Mouse (Mus musculus): ENCODE data around the gene Ece2. TPM values are rescaled to one million over a fixed set of nuclear protein-coding genes. Genes with fewer than 3 reads are reported as not detected.

Ece2 gene
- 4.9 and 5.6 TPM in 2 replicates for polyA plus RNA-seq (2014; fragmentation: Nextera tagmentation; extraction: Ambion mirVana)

DNA sequence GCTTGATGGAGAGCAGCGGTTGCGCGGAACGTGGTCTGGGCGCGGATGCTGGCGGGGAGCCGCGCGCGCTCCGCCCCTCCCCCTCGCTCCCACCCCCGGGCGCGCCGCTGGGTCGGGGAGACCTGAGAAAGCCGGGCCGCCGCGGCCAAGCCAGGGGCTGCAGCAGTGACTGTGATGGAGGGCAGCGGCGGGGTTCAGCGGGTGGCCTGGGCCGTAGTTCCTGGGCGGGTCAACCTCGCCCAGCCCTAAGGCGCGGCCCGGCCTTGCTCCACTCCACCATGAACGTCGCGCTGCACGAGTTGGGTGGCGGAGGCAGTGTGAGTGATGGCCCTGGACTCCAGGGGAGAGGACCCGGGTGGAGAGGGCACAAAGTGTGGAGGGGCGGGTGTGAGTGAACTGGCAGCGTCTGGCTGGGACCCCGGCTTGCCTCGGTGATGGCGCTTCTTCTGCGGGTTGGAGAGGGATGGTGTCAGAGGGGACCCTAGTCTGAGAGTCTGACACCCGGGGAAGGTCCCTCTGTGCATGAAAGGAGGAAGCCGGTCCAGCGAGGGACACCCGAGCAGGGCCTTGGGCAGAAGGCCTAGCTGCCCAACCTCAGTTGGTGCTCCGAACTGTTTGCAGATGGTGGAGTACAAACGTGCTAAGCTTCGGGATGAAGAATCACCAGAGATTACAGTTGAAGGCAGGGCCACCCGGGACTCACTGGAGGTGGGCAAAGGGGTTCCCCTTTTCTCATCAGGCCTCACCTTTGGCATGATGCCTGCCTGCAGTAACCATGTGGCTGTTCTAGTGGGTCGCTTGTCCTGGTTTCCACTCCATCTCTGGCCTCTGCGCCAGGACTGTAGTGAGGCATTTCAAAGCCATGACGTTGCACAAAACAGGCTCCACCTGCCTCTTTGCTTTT, at the start of gene Ece2:
Gene Ece2 (plus strand): TSS at position 98 of the 904 bp plus-strand sequence.
- 7% methylated on average over 50 of the region's 54 CpGs for WGBS

GRCm38 (mm10) chr16:20589366-20589938, 40.2 kb upstream of the Ece2 start, which contains the start of gene Vwa5b2:
Gene Vwa5b2, plus strand, starts transcription at chr16:20589471.
- Histone ChIP-seq H3K4me1 (replicated peaks; ENCODE audit: control insufficient read depth, insufficient read depth, low read length) (peaks cover 16% of the 10 kb centered on the region; the same call in 1 of the 2 replicates), H3K4me3 (ENCODE audit: low read depth, low read length) (peak within 1 kb of the TSS; percentile 46), H3K9ac (ENCODE audit: low read length) (peak within 1 kb of the TSS; percentile 48), H3K4me2 (ENCODE audit: low read depth, low read length, severe bottlenecking) (peak within 1 kb of the TSS; percentile 77), H3K27me3 (ENCODE audit: control insufficient read depth, insufficient read depth, low read length) (peaks cover 42% of the 10 kb centered on the region), H3K9me3 (ENCODE audit: control insufficient read depth, low read length) (no peaks in the 10 kb centered on the region), H3K36me3 (ENCODE audit: control insufficient read depth, insufficient read depth, low read length) (no peaks in the 10 kb centered on the region), H3K27ac (ENCODE audit: low read depth, low read length) (no peak within 1 kb of the TSS)
- ATAC-seq (replicated peaks; ENCODE audit: low FRiP score) (peak; percentile 63), DNase-seq (ENCODE audit: low spot score) (no peak)
- under 1% methylated on average over 23 of the region's 24 CpGs for WGBS

More for the DNA sequence above, at the start of gene Ece2:
- H3K36me3 ChIP-seq (ENCODE audit: control insufficient read depth, insufficient read depth, low read length) = no peaks in the 10 kb centered on the region
- H3K9ac ChIP-seq (ENCODE audit: low read length) = peak within 1 kb of the TSS; percentile 82
- H3K4me3 ChIP-seq (ENCODE audit: low read depth, low read length) = peak within 1 kb of the TSS; percentile 58
- H3K9me3 ChIP-seq (ENCODE audit: control insufficient read depth, low read length) = no peaks in the 10 kb centered on the region
- H3K4me2 ChIP-seq (ENCODE audit: low read depth, low read length, severe bottlenecking) = peak within 1 kb of the TSS; percentile 96
- ATAC-seq (replicated peaks; ENCODE audit: low FRiP score) = peak; percentile 51
- DNase-seq (ENCODE audit: low spot score) = peak; percentile 73
- peaks cover 4% of the 10 kb centered on the region; the same call in 1 of the 2 replicates for H3K4me1 ChIP-seq (replicated peaks; ENCODE audit: control insufficient read depth, insufficient read depth, low read length)
- H3K27ac ChIP-seq (ENCODE audit: low read depth, low read length) = no peak within 1 kb of the TSS
- no peaks in the 10 kb centered on the region; the same call in 1 of the 2 replicates for H3K27me3 ChIP-seq (ENCODE audit: control insufficient read depth, insufficient read depth, low read length)

DNA sequence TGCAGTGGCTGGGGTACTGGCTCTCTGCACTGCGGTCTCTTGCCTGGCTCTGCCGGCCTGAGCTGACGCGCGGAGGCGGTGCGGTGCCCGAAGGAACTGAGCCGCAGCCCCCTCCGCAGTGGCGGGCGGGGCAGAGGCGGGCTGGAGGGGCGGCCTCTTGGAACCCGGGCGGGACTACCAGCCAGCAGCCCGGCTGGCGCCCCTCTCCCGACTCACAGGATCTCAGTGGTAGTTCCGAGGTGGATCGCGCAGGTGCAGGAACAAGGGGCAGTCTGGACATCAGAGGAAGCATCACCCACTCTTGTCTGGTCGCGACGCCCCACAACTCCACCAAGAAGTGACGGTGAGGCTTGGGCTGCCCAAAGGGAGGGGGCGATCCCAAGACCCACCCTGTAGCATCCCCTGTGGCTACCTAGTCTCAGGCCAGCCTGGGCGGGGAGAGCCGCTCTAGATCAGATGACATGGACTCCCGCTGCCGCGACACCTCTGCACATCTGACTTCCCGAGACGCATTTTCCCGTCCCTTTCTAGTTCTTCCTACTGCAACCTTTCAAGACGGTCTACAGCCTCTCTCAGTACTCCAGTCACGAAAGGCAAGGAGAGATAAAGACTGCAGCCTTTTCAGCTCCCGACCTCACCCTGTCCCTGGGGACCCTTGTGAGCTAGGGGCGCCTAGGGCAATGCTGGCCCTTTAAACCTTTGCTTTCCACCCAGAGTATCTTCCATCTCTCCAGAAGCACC, 39.5 kb upstream of the Ece2 start:
- H3K36me3 ChIP-seq (ENCODE audit: control insufficient read depth, insufficient read depth, low read length) = no peaks in the 10 kb centered on the region
- no peaks in the 10 kb centered on the region for H3K9me3 ChIP-seq (ENCODE audit: control insufficient read depth, low read length)
- ATAC-seq (replicated peaks; ENCODE audit: low FRiP score) (peak; percentile 77), DNase-seq (ENCODE audit: low spot score) (peak; percentile 79)
- peak overlapping the region; percentile 77 for H3K4me2 ChIP-seq (ENCODE audit: low read depth, low read length, severe bottlenecking)
- H3K4me3 ChIP-seq (ENCODE audit: low read depth, low read length) = peak overlapping the region; percentile 46
- H3K27me3 ChIP-seq (ENCODE audit: control insufficient read depth, insufficient read depth, low read length) = peaks cover 42% of the 10 kb centered on the region
- peaks cover 16% of the 10 kb centered on the region; the same call in 1 of the 2 replicates for H3K4me1 ChIP-seq (replicated peaks; ENCODE audit: control insufficient read depth, insufficient read depth, low read length)
- H3K9ac ChIP-seq (ENCODE audit: low read length) = peak overlapping the region; percentile 48
- H3K27ac ChIP-seq (ENCODE audit: low read depth, low read length) = no peak overlapping the region
- under 1% methylated on average over 39 of the region's 39 CpGs for WGBS

GRCm38 (mm10) chr16:20590680-20591038, 39.0 kb upstream of the Ece2 start:
- 4% methylated on average over 17 of the region's 17 CpGs for WGBS

DNA sequence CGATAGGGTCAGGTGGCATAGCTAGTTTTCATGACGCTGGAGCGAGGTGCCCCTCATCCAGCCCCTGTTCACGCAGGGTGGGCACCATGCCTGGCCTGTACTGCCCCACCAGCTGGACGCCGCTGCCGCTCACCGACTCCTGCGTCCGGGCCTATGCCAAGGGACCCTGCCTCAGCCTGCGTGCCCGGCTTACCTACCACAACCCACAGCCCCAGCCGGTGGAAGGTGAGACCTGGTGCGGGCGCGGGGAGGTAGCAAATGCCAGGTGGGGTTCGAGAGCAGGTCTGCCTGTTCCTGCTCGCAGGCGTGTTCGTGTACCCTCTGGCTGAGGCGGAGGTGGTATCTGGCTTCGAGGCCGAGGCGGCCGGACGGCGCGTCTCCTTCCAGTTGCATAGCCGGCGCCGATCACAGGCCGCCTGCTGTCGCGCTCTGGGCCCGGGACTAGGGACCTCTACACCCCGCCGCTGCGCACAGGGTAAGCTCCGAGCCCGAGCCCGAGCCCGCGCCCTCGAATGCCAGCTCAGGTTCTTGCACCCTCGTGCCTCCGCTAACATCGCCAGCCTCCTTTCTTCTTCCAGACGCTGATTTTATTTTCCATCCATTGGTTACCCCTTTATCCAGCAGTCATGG, 38.4 kb upstream of the Ece2 start:
- H3K4me1 ChIP-seq (replicated peaks; ENCODE audit: control insufficient read depth, insufficient read depth, low read length) = peaks cover 16% of the 10 kb centered on the region; the same call in 1 of the 2 replicates
- H3K4me3 ChIP-seq (ENCODE audit: low read depth, low read length) = 0 out of 2 replicates have a peak overlapping the region, but pooled peaks have one; percentile 1
- H3K36me3 ChIP-seq (ENCODE audit: control insufficient read depth, insufficient read depth, low read length) = no peaks in the 10 kb centered on the region
- peak overlapping the region; percentile 11; the same call in 1 of the 2 replicates for H3K4me2 ChIP-seq (ENCODE audit: low read depth, low read length, severe bottlenecking)
- H3K9me3 ChIP-seq (ENCODE audit: control insufficient read depth, low read length) = no peaks in the 10 kb centered on the region
- peaks cover 42% of the 10 kb centered on the region for H3K27me3 ChIP-seq (ENCODE audit: control insufficient read depth, insufficient read depth, low read length)
- no peak overlapping the region for H3K27ac ChIP-seq (ENCODE audit: low read depth, low read length)
- ATAC-seq (replicated peaks; ENCODE audit: low FRiP score) (no peak), DNase-seq (ENCODE audit: low spot score) (peak; percentile 61)
- H3K9ac ChIP-seq (ENCODE audit: low read length) = no peak overlapping the region
- 5% methylated on average over 48 of the region's 48 CpGs for WGBS

More at GRCm38 (mm10) chr16:20590680-20591038, 39.0 kb upstream of the Ece2 start:
- Histone ChIP-seq H3K9ac (ENCODE audit: low read length) (no peak overlapping the region), H3K9me3 (ENCODE audit: control insufficient read depth, low read length) (no peaks in the 10 kb centered on the region), H3K4me2 (ENCODE audit: low read depth, low read length, severe bottlenecking) (peak overlapping the region; percentile 77), H3K4me1 (replicated peaks; ENCODE audit: control insufficient read depth, insufficient read depth, low read length) (peaks cover 16% of the 10 kb centered on the region; the same call in 1 of the 2 replicates), H3K4me3 (ENCODE audit: low read depth, low read length) (peak overlapping the region; percentile 46), H3K27ac (ENCODE audit: low read depth, low read length) (no peak overlapping the region), H3K36me3 (ENCODE audit: control insufficient read depth, insufficient read depth, low read length) (no peaks in the 10 kb centered on the region), H3K27me3 (ENCODE audit: control insufficient read depth, insufficient read depth, low read length) (peaks cover 42% of the 10 kb centered on the region)
- DNase-seq (ENCODE audit: low spot score) (no peak), ATAC-seq (replicated peaks; ENCODE audit: low FRiP score) (0 out of 2 replicates have a peak, but pooled peaks have one; percentile 13)

DNA sequence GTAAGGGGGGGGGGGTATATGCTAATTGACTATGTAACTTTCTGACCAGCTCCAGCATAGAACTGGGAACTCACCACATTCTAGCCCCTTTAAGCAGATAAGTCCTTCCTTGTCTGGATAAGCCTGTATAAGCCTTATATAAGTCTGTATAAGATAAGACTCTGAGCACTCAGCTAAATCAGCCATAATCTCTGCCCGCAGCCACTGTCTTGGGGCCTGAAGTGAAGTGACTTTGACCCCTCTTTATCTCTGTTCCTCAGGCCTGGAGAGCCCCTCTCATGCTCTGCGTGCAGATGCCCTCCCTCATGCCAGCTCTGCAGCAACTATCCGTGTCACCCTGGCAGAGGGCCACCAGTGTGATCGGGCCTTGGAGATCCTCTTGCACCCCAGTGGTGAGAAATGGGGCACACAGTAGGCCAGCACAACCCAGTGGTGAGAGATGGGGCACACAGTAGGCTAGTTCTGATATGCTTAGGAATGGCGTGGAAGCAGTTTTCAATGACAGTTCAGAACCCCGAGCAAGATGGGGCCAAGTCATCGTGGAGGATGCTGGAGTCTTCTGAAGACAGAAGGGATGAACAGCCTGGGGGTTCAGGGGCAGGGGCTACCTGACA, 34.5 kb upstream of the Ece2 start:
- Histone ChIP-seq H3K4me2 (ENCODE audit: low read depth, low read length, severe bottlenecking) (no peak overlapping the region), H3K4me3 (ENCODE audit: low read depth, low read length) (no peak overlapping the region), H3K36me3 (ENCODE audit: control insufficient read depth, insufficient read depth, low read length) (no peaks in the 10 kb centered on the region), H3K4me1 (replicated peaks; ENCODE audit: control insufficient read depth, insufficient read depth, low read length) (peaks cover 10% of the 10 kb centered on the region; the same call in 1 of the 2 replicates), H3K9ac (ENCODE audit: low read length) (no peak overlapping the region), H3K9me3 (ENCODE audit: control insufficient read depth, low read length) (no peaks in the 10 kb centered on the region), H3K27me3 (ENCODE audit: control insufficient read depth, insufficient read depth, low read length) (peaks cover 25% of the 10 kb centered on the region), H3K27ac (ENCODE audit: low read depth, low read length) (no peak overlapping the region)
- 88% methylated on average over 7 of the region's 7 CpGs for WGBS
- no peak for ATAC-seq (replicated peaks; ENCODE audit: low FRiP score)
- no peak for DNase-seq (ENCODE audit: low spot score)

GRCm38 (mm10) chr16:20595737-20596136, 33.9 kb upstream of the Ece2 start:
- DNase-seq (ENCODE audit: low spot score) = no peak
- no peak overlapping the region for H3K9ac ChIP-seq (ENCODE audit: low read length)
- no peak for ATAC-seq (replicated peaks; ENCODE audit: low FRiP score)
- peaks cover 20% of the 10 kb centered on the region for H3K27me3 ChIP-seq (ENCODE audit: control insufficient read depth, insufficient read depth, low read length)
- H3K4me1 ChIP-seq (replicated peaks; ENCODE audit: control insufficient read depth, insufficient read depth, low read length) = peaks cover 4% of the 10 kb centered on the region; the same call in 1 of the 2 replicates
- no peak overlapping the region for H3K27ac ChIP-seq (ENCODE audit: low read depth, low read length)
- no peak overlapping the region for H3K4me2 ChIP-seq (ENCODE audit: low read depth, low read length, severe bottlenecking)
- H3K36me3 ChIP-seq (ENCODE audit: control insufficient read depth, insufficient read depth, low read length) = no peaks in the 10 kb centered on the region
- WGBS = 80% methylated on average over 4 of the region's 4 CpGs
- H3K9me3 ChIP-seq (ENCODE audit: control insufficient read depth, low read length) = no peaks in the 10 kb centered on the region
- no peak overlapping the region for H3K4me3 ChIP-seq (ENCODE audit: low read depth, low read length)
